Mouse (Mus musculus) stomach, postnatal 0 days (tissue): ENCODE measurements at regions not wholly inside any gene's neighbourhood (a gene's known extent, or its start where the extent isn't known, plus 50 kb on each side); places are given as distances from the start of the nearest gene placed in this dataset.

Experiments used
- ATAC-seq: fragments of 200-750 bp; cut with Nextera tagmentation; 2 replicates; pipeline ENCODE4 v1.8.0; 2017; ENCODE audit not compliant: low FRiP score, low TSS enrichment
- DNase-seq: peaks from one replicate; pipeline ENCODE4 v3.0.0-alpha.2; 2016; ENCODE audit warnings: low spot score
- H3K27ac ChIP-seq: fragments of 300-500 bp; sonication (generic); replicated peaks from 2 replicates; pipeline ENCODE4 v1.5.1; 2014; ENCODE audit warnings: mild to moderate bottlenecking, control low read depth
- H3K27me3 ChIP-seq: fragments of 300-500 bp; sonication (generic); 2 replicates; pipeline ENCODE4 v1.6.1; 2014; ENCODE audit warnings: low read length; ENCODE audit not compliant: control insufficient read depth, insufficient read depth
- H3K36me3 ChIP-seq: fragments of 300-500 bp; sonication (generic); 2 replicates; pipeline ENCODE4 v1.6.1; 2014; ENCODE audit warnings: low read length, mixed read lengths; ENCODE audit not compliant: control insufficient read depth, insufficient read depth
- H3K4me1 ChIP-seq: fragments of 300-500 bp; sonication (generic); replicated peaks from 2 replicates; pipeline ENCODE4 v1.6.1; 2014; ENCODE audit warnings: antibody characterized with exemption; ENCODE audit not compliant: control insufficient read depth, insufficient read depth
- H3K4me2 ChIP-seq: fragments of 300-500 bp; sonication (generic); replicated peaks from 2 replicates; pipeline ENCODE4 v1.6.1; 2014; ENCODE audit warnings: low read depth, mild to moderate bottlenecking, control low read depth, moderate library complexity
- H3K4me3 ChIP-seq: fragments of 300-500 bp; sonication (generic); 2 replicates; pipeline ENCODE4 v1.5.1; 2014; ENCODE audit warnings: low read depth, low read length, control low read depth
- H3K9ac ChIP-seq: fragments of 300-500 bp; sonication (generic); 2 replicates; pipeline ENCODE4 v1.6.1; 2014; ENCODE audit warnings: mild to moderate bottlenecking, low read length, control low read depth, mixed read lengths
- H3K9me3 ChIP-seq: fragments of 300-500 bp; sonication (generic); 2 replicates; pipeline ENCODE4 v1.6.1; 2016; ENCODE audit warnings: low read length; ENCODE audit not compliant: control insufficient read depth
- CTCF ChIP-seq: IDR thresholded peaks from 2 replicates; pipeline ENCODE4 v1.5.1; 2016; ENCODE audit warnings: antibody characterized with exemption, low read depth, mild to moderate bottlenecking, moderate library complexity
- EP300 ChIP-seq: optimal IDR thresholded peaks from 2 replicates; pipeline ENCODE3; 2016; ENCODE audit warnings: antibody characterized with exemption
- WGBS: fragments of 180-500 bp; shearing (Covaris S2); extraction: QIAGEN DNeasy Blood & Tissue Kit; methylation state at CpG from one replicate; pipeline ENCODE4 v1.1.7; 2014; 5-methylcytosine and 5-hydroxymethylcytosine counted together

GRCm38 (mm10) chr4:127789206-127789605 is 181.5 kb downstream of the CK137956 start:
- ATAC-seq: no peak
- TF ChIP-seq EP300 (no peak), CTCF (no peak)
- H3K9me3 ChIP-seq: no peaks in the 10 kb centered on the region
- no peak overlapping the region for H3K27ac ChIP-seq
- no peaks in the 10 kb centered on the region for H3K27me3 ChIP-seq
- no peak overlapping the region for H3K9ac ChIP-seq
- no peak overlapping the region for H3K4me2 ChIP-seq
- H3K4me1 ChIP-seq: no peaks in the 10 kb centered on the region
- H3K4me3 ChIP-seq: no peak overlapping the region
- H3K36me3 ChIP-seq: no peaks in the 10 kb centered on the region
- DNase-seq: no peak
- WGBS: 84% methylated on average over 12 of the region's 12 CpGs

GRCm38 (mm10) chr4:127785786-127786185 is 185.0 kb downstream of the CK137956 start:
- 72% methylated on average over 3 of the region's 3 CpGs for WGBS
- no peak for DNase-seq

GRCm38 (mm10) chr4:127771966-127772500 is 198.7 kb downstream of the CK137956 start:
- H3K4me2 ChIP-seq: no peak overlapping the region
- H3K9ac ChIP-seq: no peak overlapping the region
- H3K27ac ChIP-seq: no peak overlapping the region
- no peaks in the 10 kb centered on the region for H3K4me1 ChIP-seq
- no peaks in the 10 kb centered on the region for H3K36me3 ChIP-seq
- no peak for TF ChIP-seq CTCF
- TF ChIP-seq EP300: no peak
- ATAC-seq (no peak), DNase-seq (no peak)
- H3K4me3 ChIP-seq: no peak overlapping the region
- no peaks in the 10 kb centered on the region for H3K27me3 ChIP-seq
- WGBS: 56% methylated on average over 5 of the region's 5 CpGs
- H3K9me3 ChIP-seq: no peaks in the 10 kb centered on the region

More at GRCm38 (mm10) chr4:127785786-127786185, 185.0 kb downstream of the CK137956 start:
- no peak overlapping the region for H3K4me2 ChIP-seq
- no peak overlapping the region for H3K4me3 ChIP-seq
- TF ChIP-seq CTCF (no peak), EP300 (no peak)
- H3K27ac ChIP-seq: no peak overlapping the region
- H3K36me3 ChIP-seq: no peaks in the 10 kb centered on the region
- H3K27me3 ChIP-seq: no peaks in the 10 kb centered on the region
- H3K9me3 ChIP-seq: no peaks in the 10 kb centered on the region
- no peaks in the 10 kb centered on the region for H3K4me1 ChIP-seq
- ATAC-seq: no peak
- H3K9ac ChIP-seq: no peak overlapping the region

GRCm38 (mm10) chr4:127763736-127764135 is 207.0 kb downstream of the CK137956 start:
- Histone ChIP-seq H3K9ac (no peak overlapping the region), H3K4me3 (no peak overlapping the region), H3K36me3 (no peaks in the 10 kb centered on the region), H3K27ac (no peak overlapping the region), H3K4me1 (no peaks in the 10 kb centered on the region), H3K4me2 (no peak overlapping the region), H3K9me3 (no peaks in the 10 kb centered on the region), H3K27me3 (no peaks in the 10 kb centered on the region)
- TF ChIP-seq EP300 (no peak), CTCF (no peak)
- 95% methylated on average over 5 of the region's 5 CpGs for WGBS
- DNase-seq (no peak), ATAC-seq (no peak)

GRCm38 (mm10) chr4:127758961-127759360 is 211.8 kb downstream of the CK137956 start:
- DNase-seq (no peak), ATAC-seq (no peak)
- Histone ChIP-seq H3K9me3 (no peaks in the 10 kb centered on the region), H3K27me3 (no peaks in the 10 kb centered on the region), H3K4me1 (no peaks in the 10 kb centered on the region), H3K36me3 (no peaks in the 10 kb centered on the region), H3K27ac (no peak overlapping the region), H3K4me3 (no peak overlapping the region), H3K4me2 (no peak overlapping the region), H3K9ac (no peak overlapping the region)
- WGBS: 64% methylated on average over 9 of the region's 9 CpGs
- TF ChIP-seq EP300: no peak
- no peak for TF ChIP-seq CTCF

- H3K9me3 ChIP-seq: no peaks in the 10 kb centered on the region
- H3K4me3 ChIP-seq: no peak overlapping the region
- H3K27ac ChIP-seq: no peak overlapping the region
- no peak overlapping the region for H3K9ac ChIP-seq
- ATAC-seq (peak; percentile 76), DNase-seq (peak; percentile 37)
- no peak for TF ChIP-seq EP300
- no peak for TF ChIP-seq CTCF
- no peaks in the 10 kb centered on the region for H3K27me3 ChIP-seq
- WGBS: 59% methylated on average over 6 of the region's 6 CpGs
- H3K36me3 ChIP-seq: no peaks in the 10 kb centered on the region
- no peaks in the 10 kb centered on the region for H3K4me1 ChIP-seq
- no peak overlapping the region for H3K4me2 ChIP-seq
Measured at GRCm38 (mm10) chr4:127756238-127756637, 214.5 kb downstream of the CK137956 start.
